Mouse (Mus musculus) bone marrow, adult 2 months (tissue): ENCODE measurements at regions not wholly inside any gene's neighbourhood (a gene's known extent, or its start where the extent isn't known, plus 50 kb on each side); places are given as distances from the start of the nearest gene placed in this dataset.

Experiments used
- CTCF ChIP-seq: fragments of 200-500 bp; IDR thresholded peaks from 2 replicates; pipeline ENCODE4 v1.5.1; 2011; ENCODE audit warnings: low read length, control low read depth; ENCODE audit not compliant: control insufficient read depth, insufficient read depth
- POLR2A ChIP-seq: fragments of 200-500 bp; IDR thresholded peaks from 2 replicates; pipeline ENCODE4 v1.6.1; 2011; ENCODE audit warnings: low read depth, mild to moderate bottlenecking, control low read depth, low read length, borderline replicate concordance; ENCODE audit not compliant: control insufficient read depth

GRCm38 (mm10) chr2:74977828-74978227 is 152.2 kb downstream of the Mtx2 start:
- TF ChIP-seq CTCF: no peak
- TF ChIP-seq POLR2A: no peak
